Mouse (Mus musculus) forebrain, postnatal 0 days (tissue): Measurements from ENCODE around the gene Slc22a6. TPM values are rescaled to one million over a fixed set of nuclear protein-coding genes. Genes with fewer than 3 reads are reported as not detected.
A peak's percentile ranks its signal among the peaks of the same experiment; 100 is the strongest.

Experiments used
- ATAC-seq: fragments of 200-750 bp; cut with Nextera tagmentation; 2 replicates; pipeline ENCODE4 v1.8.0; 2017; ENCODE audit warnings: mild to moderate bottlenecking, moderate library complexity
- DNase-seq: peaks from one replicate; pipeline ENCODE4 v3.0.0-alpha.2; 2015
- H3K27ac ChIP-seq: fragments of 300-500 bp; sonication (generic); 2 replicates; pipeline ENCODE4 v1.5.1; 2014; ENCODE audit warnings: low read depth, mild to moderate bottlenecking, antibody characterized with exemption, low read length, moderate library complexity, mixed read lengths
- H3K27me3 ChIP-seq: fragments of 300-500 bp; sonication (generic); 2 replicates; pipeline ENCODE4 v1.6.1; 2014; ENCODE audit warnings: mild to moderate bottlenecking, low read length, mixed read lengths; ENCODE audit not compliant: insufficient read depth
- H3K36me3 ChIP-seq: fragments of 300-500 bp; sonication (generic); 2 replicates; pipeline ENCODE4 v1.6.1; 2014; ENCODE audit warnings: mild to moderate bottlenecking, moderate library complexity; ENCODE audit not compliant: insufficient read depth
- H3K4me1 ChIP-seq: fragments of 300-500 bp; sonication (generic); 2 replicates; pipeline ENCODE4 v1.6.1; 2014; ENCODE audit warnings: antibody characterized with exemption; ENCODE audit not compliant: insufficient read depth
- H3K4me2 ChIP-seq: fragments of 300-500 bp; sonication (generic); 2 replicates; pipeline ENCODE4 v1.6.1; 2014; ENCODE audit warnings: low read depth, mild to moderate bottlenecking, moderate library complexity
- H3K4me3 ChIP-seq: fragments of 300-500 bp; sonication (generic); 2 replicates; pipeline ENCODE4 v1.5.1; 2014; ENCODE audit warnings: low read depth, low read length, mixed read lengths
- H3K9ac ChIP-seq: fragments of 300-500 bp; sonication (generic); 2 replicates; pipeline ENCODE4 v1.6.1; 2014; ENCODE audit warnings: mild to moderate bottlenecking
- H3K9me3 ChIP-seq: fragments of 300-500 bp; sonication (generic); 2 replicates; pipeline ENCODE4 v1.6.1; 2016; ENCODE audit warnings: low read length
- CTCF ChIP-seq: sonication (generic); IDR thresholded peaks from 2 replicates; pipeline ENCODE4 v1.5.1; 2016; ENCODE audit warnings: antibody characterized with exemption, control low read depth, low read depth
- WGBS: fragments of 180-500 bp; shearing (Covaris S2); extraction: QIAGEN DNeasy Blood & Tissue Kit; methylation state at CpG from one replicate; pipeline ENCODE4 v1.1.7; 2014; 5-methylcytosine and 5-hydroxymethylcytosine counted together
- polyA plus RNA-seq: library from polyadenylated mRNA; unstranded; fragments of >200 nt; fragmentation: Nextera tagmentation; extraction: Ambion mirVana; gene quantifications from 2 replicates; pipeline ENCODE4 v1.2.1, GENCODE M21; 2015
- total RNA-seq: library from RNA; depleted of rRNA; stranded (reverse); fragments of >200 nt; gene quantifications from 2 replicates; pipeline ENCODE4 v1.2.3, GENCODE M21; 2014

Gene Slc22a6
- total and polyA plus RNA-seq, 2 experiments from 2014 or later = 13.2 to 19.0 TPM

GRCm38 (mm10) chr19:8661821-8662307, 44.0 kb downstream of the Slc22a6 start:
- peak; percentile 71 for DNase-seq
- peak overlapping the region; percentile 63 for H3K9ac ChIP-seq
- WGBS = under 1% methylated on average over 35 of the region's 35 CpGs

GRCm38 (mm10) chr19:8662337-8662736, 44.5 kb downstream of the Slc22a6 start:
- Histone ChIP-seq H3K4me2 (peak overlapping the region; percentile 91), H3K4me1 (peaks cover 26% of the 10 kb centered on the region), H3K9me3 (no peaks in the 10 kb centered on the region), H3K36me3 (no peaks in the 10 kb centered on the region), H3K4me3 (peak overlapping the region; percentile 39), H3K27me3 (no peaks in the 10 kb centered on the region), H3K27ac (peak overlapping the region; percentile 85), H3K9ac (peak overlapping the region; percentile 63)
- TF ChIP-seq CTCF = peak; percentile 76
- WGBS = 3% methylated on average over 11 of the region's 11 CpGs
- DNase-seq = peak; percentile 85
- peak; percentile 76 for ATAC-seq

More at GRCm38 (mm10) chr19:8661821-8662307, 44.0 kb downstream of the Slc22a6 start:
- Histone ChIP-seq H3K27me3 (no peaks in the 10 kb centered on the region), H3K36me3 (no peaks in the 10 kb centered on the region), H3K4me3 (peak overlapping the region; percentile 39), H3K4me2 (peak overlapping the region; percentile 91), H3K4me1 (peaks cover 26% of the 10 kb centered on the region), H3K9me3 (no peaks in the 10 kb centered on the region), H3K27ac (peak overlapping the region; percentile 85)
- peak; percentile 45 for ATAC-seq
- peak; percentile 19; the same call in 1 of the 2 replicates for TF ChIP-seq CTCF

GRCm38 (mm10) chr19:8663360-8663839, 45.6 kb downstream of the Slc22a6 start, which contains the start of gene Chrm1:
TSS of gene Chrm1 (plus strand) at chr19:8663789.
- peak within 1 kb of the TSS; percentile 64 for H3K9ac ChIP-seq
- peak within 1 kb of the TSS; percentile 91 for H3K4me2 ChIP-seq
- peak within 1 kb of the TSS; percentile 72 for H3K27ac ChIP-seq
- WGBS = 45% methylated on average over 9 of the region's 9 CpGs
- no peaks in the 10 kb centered on the region for H3K36me3 ChIP-seq
- ATAC-seq (peak; percentile 3), DNase-seq (peak; percentile 35)
- peak within 1 kb of the TSS; percentile 43 for H3K4me3 ChIP-seq
- no peaks in the 10 kb centered on the region for H3K27me3 ChIP-seq
- H3K9me3 ChIP-seq = no peaks in the 10 kb centered on the region
- peaks cover 26% of the 10 kb centered on the region for H3K4me1 ChIP-seq
- no peak for TF ChIP-seq CTCF

- Histone ChIP-seq H3K27ac (peak overlapping the region; percentile 72), H3K36me3 (no peaks in the 10 kb centered on the region), H3K27me3 (no peaks in the 10 kb centered on the region), H3K4me3 (peak overlapping the region; percentile 43), H3K4me1 (peaks cover 26% of the 10 kb centered on the region), H3K9me3 (no peaks in the 10 kb centered on the region), H3K9ac (peak overlapping the region; percentile 64), H3K4me2 (peak overlapping the region; percentile 91)
- peak; percentile 81 for DNase-seq
- peak; percentile 64 for ATAC-seq
- WGBS = 24% methylated on average over 10 of the region's 10 CpGs
- TF ChIP-seq CTCF = 0 out of 2 replicates have a peak, but pooled peaks have one; percentile 17
Observed at GRCm38 (mm10) chr19:8663911-8664421, 46.1 kb downstream of the Slc22a6 start.

GRCm38 (mm10) chr19:8664859-8665258, 47.0 kb downstream of the Slc22a6 start:
- Histone ChIP-seq H3K27ac (peak overlapping the region; percentile 72), H3K9ac (peak overlapping the region; percentile 64), H3K4me2 (peak overlapping the region; percentile 91), H3K4me3 (peak overlapping the region; percentile 43), H3K9me3 (no peaks in the 10 kb centered on the region), H3K27me3 (no peaks in the 10 kb centered on the region), H3K4me1 (peaks cover 26% of the 10 kb centered on the region), H3K36me3 (no peaks in the 10 kb centered on the region)
- 89% methylated on average over 3 of the region's 3 CpGs for WGBS
- TF ChIP-seq CTCF = no peak
- ATAC-seq (no peak), DNase-seq (no peak)

GRCm38 (mm10) chr19:8665746-8666145, 47.9 kb downstream of the Slc22a6 start:
- H3K9ac ChIP-seq = peak overlapping the region; percentile 64
- H3K27ac ChIP-seq = peak overlapping the region; percentile 72
- H3K27me3 ChIP-seq = no peaks in the 10 kb centered on the region
- no peaks in the 10 kb centered on the region for H3K9me3 ChIP-seq
- peak overlapping the region; percentile 91 for H3K4me2 ChIP-seq
- H3K4me1 ChIP-seq = peaks cover 26% of the 10 kb centered on the region
- no peaks in the 10 kb centered on the region for H3K36me3 ChIP-seq
- 44% methylated on average over 5 of the region's 5 CpGs for WGBS
- ATAC-seq = peak; percentile 20
- DNase-seq = peak; percentile 32
- peak overlapping the region; percentile 43 for H3K4me3 ChIP-seq
- no peak for TF ChIP-seq CTCF

- WGBS = 87% methylated on average over 3 of the region's 3 CpGs
- no peak for DNase-seq
- no peak overlapping the region for H3K27ac ChIP-seq
- H3K4me1 ChIP-seq = no peaks in the 10 kb centered on the region
- no peak for ATAC-seq
- H3K36me3 ChIP-seq = no peaks in the 10 kb centered on the region
- H3K9ac ChIP-seq = no peak overlapping the region
- no peak overlapping the region for H3K4me2 ChIP-seq
- TF ChIP-seq CTCF = no peak
- H3K4me3 ChIP-seq = no peak overlapping the region
- H3K27me3 ChIP-seq = no peaks in the 10 kb centered on the region
- H3K9me3 ChIP-seq = no peaks in the 10 kb centered on the region
Observed at GRCm38 (mm10) chr19:8672859-8673258, 55.0 kb downstream of the Slc22a6 start.
